Mouse (Mus musculus) heart, postnatal 0 days (tissue): ENCODE results near the gene Nxt2.

Experiments used
- CTCF ChIP-seq: IDR thresholded peaks from 2 replicates; pipeline ENCODE4 v1.5.1; 2016; ENCODE audit warnings: antibody characterized with exemption, control low read depth, low read depth
- EP300 ChIP-seq: IDR thresholded peaks from 2 replicates; pipeline ENCODE4 v1.6.1; 2016; ENCODE audit warnings: antibody characterized with exemption, low read depth

- TF ChIP-seq CTCF (no peak), EP300 (no peak)
Observed at GRCm38 (mm10) chrX:142285905-142286304, 59.3 kb downstream of the Nxt2 start.
